Mouse (Mus musculus) heart, embryonic 16.5 days (tissue): ENCODE results near the gene Grik2. TPM values are rescaled to one million over a fixed set of nuclear protein-coding genes. Genes with fewer than 3 reads are reported as not detected.

ENCODE experiments used
- ATAC-seq: fragments of 200-750 bp; cut with Nextera tagmentation; replicated peaks from 2 replicates; pipeline ENCODE4 v1.8.0; 2017; ENCODE audit warnings: moderate number of reproducible peaks; ENCODE audit not compliant: insufficient read depth, low FRiP score; ENCODE audit errors: extremely low read depth
- H3K27ac ChIP-seq: fragments of 300-500 bp; sonication (generic); 2 replicates; pipeline ENCODE4 v1.5.1; 2014; ENCODE audit warnings: mild to moderate bottlenecking, low read length, control low read depth, moderate library complexity
- H3K27me3 ChIP-seq: fragments of 300-500 bp; sonication (generic); 2 replicates; pipeline ENCODE4 v1.6.1; 2014; ENCODE audit warnings: low read length, mixed read lengths; ENCODE audit not compliant: control insufficient read depth, insufficient read depth
- H3K36me3 ChIP-seq: fragments of 300-500 bp; sonication (generic); 2 replicates; pipeline ENCODE4 v1.6.1; 2014; ENCODE audit not compliant: control insufficient read depth, insufficient read depth
- H3K4me1 ChIP-seq: fragments of 300-500 bp; sonication (generic); 2 replicates; pipeline ENCODE4 v1.6.1; 2014; ENCODE audit warnings: low read length, mixed read lengths; ENCODE audit not compliant: control insufficient read depth, insufficient read depth
- H3K4me2 ChIP-seq: fragments of 300-500 bp; sonication (generic); 2 replicates; pipeline ENCODE4 v1.6.1; 2014; ENCODE audit warnings: low read depth, mild to moderate bottlenecking, control low read depth, low read length
- H3K4me3 ChIP-seq: fragments of 300-500 bp; sonication (generic); 2 replicates; pipeline ENCODE4 v1.5.1; 2014; ENCODE audit warnings: mild to moderate bottlenecking, control low read depth, low read length
- H3K9ac ChIP-seq: fragments of 300-500 bp; sonication (generic); 2 replicates; pipeline ENCODE4 v1.6.1; 2014; ENCODE audit warnings: low read length, control low read depth
- H3K9me3 ChIP-seq: fragments of 300-500 bp; sonication (generic); replicated peaks from 2 replicates; pipeline ENCODE4 v1.6.1; 2016; ENCODE audit warnings: low read length; ENCODE audit not compliant: control insufficient read depth
- WGBS: fragments of 180-500 bp; shearing (Covaris S2); extraction: QIAGEN DNeasy Blood & Tissue Kit; methylation state at CpG from one replicate; pipeline ENCODE4 v1.1.7; 2014; 5-methylcytosine and 5-hydroxymethylcytosine counted together
- polyA plus RNA-seq: library from polyadenylated mRNA; unstranded; fragments of >200 nt; fragmentation: Nextera tagmentation; extraction: Ambion mirVana; gene quantifications from 2 replicates; pipeline ENCODE4 v1.2.1, GENCODE M21; 2015

The Grik2 gene
- 0.70 and 0.92 TPM in 2 replicates for polyA plus RNA-seq

DNA sequence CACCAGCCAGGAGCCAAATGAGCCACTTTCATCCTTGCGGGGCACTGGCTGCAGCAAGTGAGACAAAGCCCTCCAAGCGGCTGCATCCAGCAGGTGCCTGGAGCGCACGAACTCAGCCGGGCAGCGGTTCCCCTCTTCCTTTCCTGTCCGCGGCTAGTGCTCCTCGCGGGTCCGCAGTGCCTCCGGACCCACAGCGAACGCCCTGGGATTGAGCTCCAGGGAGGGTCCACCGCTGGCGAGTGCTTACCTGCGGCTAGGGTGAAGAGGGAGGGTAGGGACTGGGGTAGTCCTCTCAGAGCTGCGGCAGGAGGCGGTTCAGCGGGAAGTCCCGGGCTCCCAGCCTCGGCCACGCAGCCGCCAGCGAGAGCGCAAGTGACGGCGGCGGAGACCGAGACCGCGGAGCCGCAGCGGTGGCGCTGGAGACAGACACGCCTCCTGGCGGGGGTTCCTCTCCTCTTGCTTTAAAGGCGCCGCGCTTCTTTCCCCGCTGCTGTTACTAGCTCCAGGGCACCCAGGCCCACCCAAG, at the start of gene Grik2:
Grik2 (minus strand) TSS at position 386 of the 526 bp plus-strand sequence.
- under 1% methylated on average over 41 of the region's 41 CpGs for WGBS
- H3K27ac ChIP-seq: no peak within 1 kb of the TSS
- no peaks in the 10 kb centered on the region for H3K4me1 ChIP-seq
- H3K36me3 ChIP-seq: no peaks in the 10 kb centered on the region
- H3K27me3 ChIP-seq: peaks cover 12% of the 10 kb centered on the region
- H3K9ac ChIP-seq: peak within 1 kb of the TSS; percentile 53
- H3K9me3 ChIP-seq: no peaks in the 10 kb centered on the region
- peak; percentile 58 for ATAC-seq
- H3K4me3 ChIP-seq: peak within 1 kb of the TSS; percentile 56
- H3K4me2 ChIP-seq: peak within 1 kb of the TSS; percentile 89

DNA sequence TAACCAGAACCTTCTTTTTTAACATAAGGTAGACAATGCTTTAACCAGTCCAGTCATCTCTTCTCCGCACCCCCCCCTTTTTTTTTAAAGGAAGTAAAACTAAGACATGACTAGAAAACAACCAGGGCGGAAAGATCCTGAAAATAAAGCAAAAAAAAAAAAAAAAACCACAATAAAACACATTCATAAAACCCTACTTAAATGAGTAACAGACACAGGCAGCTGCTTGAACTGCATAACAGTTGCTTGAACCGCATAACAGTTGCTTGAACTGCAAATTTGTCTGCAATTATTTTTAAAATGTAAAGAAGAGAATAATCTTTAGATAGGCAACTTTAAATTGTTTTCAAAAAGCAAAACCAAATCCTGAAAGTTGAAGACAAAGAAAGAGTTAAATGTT, 45.8 kb upstream of the Grik2 start:
- ATAC-seq: no peak
- Histone ChIP-seq H3K9me3 (no peaks in the 10 kb centered on the region), H3K9ac (no peak overlapping the region), H3K4me1 (no peaks in the 10 kb centered on the region), H3K4me3 (no peak overlapping the region), H3K27me3 (no peaks in the 10 kb centered on the region), H3K4me2 (no peak overlapping the region), H3K36me3 (no peaks in the 10 kb centered on the region), H3K27ac (no peak overlapping the region)
- 84% methylated on average over 3 of the region's 3 CpGs for WGBS

DNA sequence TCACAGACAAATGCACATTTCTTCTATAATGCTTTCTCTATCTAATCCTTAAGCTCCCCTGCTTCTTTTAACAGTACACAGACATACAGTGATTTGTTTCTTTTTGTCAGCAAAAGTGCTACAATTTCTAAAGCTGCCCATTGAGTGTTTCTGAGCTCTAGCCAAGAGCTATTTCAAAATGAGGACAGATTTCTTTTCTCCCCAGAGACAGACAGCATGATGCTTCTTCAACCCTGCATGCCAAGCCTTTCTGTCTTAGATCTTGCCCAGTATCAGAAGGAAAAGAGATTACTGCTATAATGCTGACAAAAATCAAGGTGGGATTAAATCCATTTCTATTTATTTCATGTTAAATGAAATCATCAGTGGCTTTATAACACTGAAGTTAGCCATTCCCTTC, 18.7 kb upstream of the Grik2 start:
- no peak for ATAC-seq

DNA sequence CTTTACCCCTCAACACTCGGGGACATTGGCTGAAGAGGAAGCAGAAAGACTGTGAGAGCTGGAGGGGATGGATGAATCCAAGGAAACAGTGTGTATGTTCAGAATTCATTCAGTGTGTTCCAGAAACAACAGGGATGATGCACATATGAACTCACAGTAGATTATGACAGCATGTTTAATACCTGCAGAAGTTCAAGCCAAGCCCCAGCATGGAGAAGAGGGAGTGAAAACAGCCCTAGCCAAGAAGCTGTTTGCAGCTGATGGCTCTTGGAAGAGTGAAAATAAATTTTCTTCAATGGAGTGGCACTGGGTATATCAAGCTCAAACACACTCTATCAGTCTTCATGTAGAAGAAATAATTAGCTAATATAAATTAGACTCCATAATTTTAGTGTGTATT, 12.4 kb upstream of the Grik2 start:
- Histone ChIP-seq H3K4me2 (no peak overlapping the region), H3K9me3 (no peaks in the 10 kb centered on the region), H3K27me3 (no peaks in the 10 kb centered on the region), H3K4me1 (no peaks in the 10 kb centered on the region), H3K27ac (no peak overlapping the region), H3K4me3 (no peak overlapping the region), H3K9ac (no peak overlapping the region), H3K36me3 (no peaks in the 10 kb centered on the region)
- no peak for ATAC-seq
- WGBS: 70% methylated on average over 1 of the region's 1 CpGs

More for the DNA sequence above, 18.7 kb upstream of the Grik2 start:
- Histone ChIP-seq H3K36me3 (no peaks in the 10 kb centered on the region), H3K4me2 (no peak overlapping the region), H3K27ac (no peak overlapping the region), H3K27me3 (no peaks in the 10 kb centered on the region), H3K9ac (no peak overlapping the region), H3K4me3 (no peak overlapping the region), H3K9me3 (no peaks in the 10 kb centered on the region), H3K4me1 (no peaks in the 10 kb centered on the region)

DNA sequence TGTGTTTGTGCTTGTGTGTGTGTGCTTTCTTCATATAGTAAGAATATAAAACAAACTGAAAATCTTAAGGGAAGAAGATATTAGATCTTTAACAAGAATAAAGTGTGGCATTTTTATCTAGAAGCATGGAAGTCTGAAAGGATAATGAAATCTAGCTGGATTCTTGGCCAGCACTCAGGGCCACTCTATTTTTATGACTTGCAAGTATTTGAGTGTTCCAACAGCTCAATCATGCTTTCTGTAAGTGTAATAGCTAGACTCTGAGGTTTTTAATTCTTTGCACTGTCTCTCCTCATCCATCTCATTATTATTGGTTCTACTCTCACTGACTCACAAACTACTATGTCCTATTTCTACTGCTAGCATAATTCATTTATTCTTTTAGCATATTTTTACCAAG, 5.6 kb upstream of the Grik2 start:
- no peak overlapping the region for H3K4me2 ChIP-seq
- H3K27me3 ChIP-seq: 0 out of 2 replicates have a peak, but pooled peaks cover under 1% of the 10 kb centered on the region
- no peak overlapping the region for H3K27ac ChIP-seq
- H3K4me3 ChIP-seq: no peak overlapping the region
- H3K9ac ChIP-seq: no peak overlapping the region
- ATAC-seq: no peak
- H3K4me1 ChIP-seq: no peaks in the 10 kb centered on the region
- H3K9me3 ChIP-seq: no peaks in the 10 kb centered on the region
- no peaks in the 10 kb centered on the region for H3K36me3 ChIP-seq

DNA sequence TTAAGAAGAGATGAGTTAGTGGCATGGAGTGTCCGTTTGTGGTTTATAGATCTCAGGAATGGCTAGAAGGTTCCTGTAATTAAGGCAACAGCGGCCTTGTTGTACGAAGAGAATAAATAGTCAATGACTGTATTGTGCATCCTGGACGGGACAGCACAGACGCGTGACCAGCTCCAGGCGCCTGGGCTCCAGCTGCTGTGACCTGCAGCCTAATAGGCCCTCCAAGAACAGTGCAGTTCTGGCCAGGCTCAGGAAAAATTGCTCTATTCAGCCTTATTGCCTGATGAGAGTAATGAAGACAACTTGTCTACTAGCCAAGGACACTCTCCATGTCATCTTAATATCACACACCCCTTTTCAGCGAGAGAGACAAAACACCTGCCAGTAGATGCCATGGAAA, 1.8 kb upstream of the Grik2 start:
- 55% methylated on average over 8 of the region's 8 CpGs for WGBS

DNA sequence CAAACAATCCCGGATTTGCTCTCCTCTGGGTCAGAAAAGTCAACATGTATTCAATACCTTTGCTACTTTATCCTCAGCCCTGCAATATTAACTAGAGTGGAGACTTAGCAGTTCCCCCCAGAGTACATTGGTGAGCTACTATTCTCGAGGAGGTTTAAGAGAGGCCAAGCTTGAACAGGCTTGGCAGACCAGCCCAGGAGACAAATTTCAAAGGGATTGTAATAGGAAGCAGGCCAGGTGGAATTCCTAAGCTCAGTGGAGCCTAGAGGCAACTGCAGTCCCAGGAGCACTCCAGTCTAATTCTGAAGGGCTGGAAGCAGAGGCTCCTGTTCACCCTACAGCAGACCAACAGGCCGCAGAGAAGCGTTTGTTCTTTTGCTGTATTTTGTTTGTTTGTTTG, 1.1 kb upstream of the Grik2 start:
- no peak overlapping the region for H3K9ac ChIP-seq
- peaks cover 12% of the 10 kb centered on the region for H3K27me3 ChIP-seq
- no peak overlapping the region for H3K4me2 ChIP-seq
- no peak overlapping the region for H3K27ac ChIP-seq
- H3K4me3 ChIP-seq: no peak overlapping the region
- no peak for ATAC-seq
- no peaks in the 10 kb centered on the region for H3K36me3 ChIP-seq
- no peaks in the 10 kb centered on the region for H3K9me3 ChIP-seq
- no peaks in the 10 kb centered on the region for H3K4me1 ChIP-seq
- 51% methylated on average over 4 of the region's 4 CpGs for WGBS

More for the DNA sequence above, 1.8 kb upstream of the Grik2 start:
- Histone ChIP-seq H3K27ac (no peak overlapping the region), H3K27me3 (peaks cover 12% of the 10 kb centered on the region), H3K4me1 (no peaks in the 10 kb centered on the region), H3K4me2 (no peak overlapping the region), H3K9ac (no peak overlapping the region), H3K36me3 (no peaks in the 10 kb centered on the region), H3K4me3 (no peak overlapping the region), H3K9me3 (no peaks in the 10 kb centered on the region)
- ATAC-seq: no peak

DNA sequence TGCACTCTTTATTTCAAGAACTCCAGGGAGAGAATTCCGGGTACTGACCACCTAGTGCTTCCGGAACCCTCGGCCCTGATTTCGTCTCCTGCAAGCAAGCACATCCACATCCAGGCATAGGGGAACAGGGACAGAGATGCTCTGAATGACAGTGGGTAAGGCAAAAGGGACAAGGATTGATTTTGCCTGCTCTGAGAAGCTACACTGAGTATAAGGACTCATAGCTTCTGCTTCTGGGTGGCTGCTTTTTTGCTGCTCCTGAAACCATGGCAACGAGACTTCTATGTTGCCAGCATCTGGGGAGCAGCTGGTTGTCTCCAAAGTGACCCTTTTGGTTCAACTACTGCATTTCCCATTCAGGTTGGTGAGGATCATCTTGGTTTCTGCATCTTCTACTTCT, 348 bp upstream of the Grik2 start:
- Histone ChIP-seq H3K9me3 (no peaks in the 10 kb centered on the region), H3K9ac (no peak overlapping the region), H3K4me1 (no peaks in the 10 kb centered on the region), H3K36me3 (no peaks in the 10 kb centered on the region), H3K4me3 (peak overlapping the region; percentile 56), H3K27me3 (peaks cover 12% of the 10 kb centered on the region), H3K4me2 (peak overlapping the region; percentile 89), H3K27ac (no peak overlapping the region)
- no peak for ATAC-seq
- WGBS: 18% methylated on average over 5 of the region's 5 CpGs

DNA sequence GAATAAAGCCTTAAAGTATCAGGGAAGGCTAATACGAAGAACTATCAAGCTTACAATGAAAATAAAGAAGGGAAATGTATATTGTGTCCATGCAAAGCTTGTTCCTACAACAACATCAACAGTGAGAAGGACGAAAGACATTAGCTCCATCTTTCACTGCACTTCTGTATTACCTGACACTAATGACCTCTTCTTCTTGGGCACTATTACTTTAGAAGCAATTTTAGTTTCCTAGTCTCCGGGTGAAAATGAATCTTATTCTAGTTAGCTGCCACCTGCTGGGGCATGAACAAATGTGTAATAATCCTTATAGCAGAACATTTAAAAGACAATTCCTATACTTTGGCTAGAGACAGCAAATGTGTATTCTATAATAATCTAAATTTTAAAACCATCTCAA, 1.9 kb downstream of the Grik2 start:
- Histone ChIP-seq H3K9me3 (no peaks in the 10 kb centered on the region), H3K9ac (no peak overlapping the region), H3K36me3 (no peaks in the 10 kb centered on the region), H3K4me2 (no peak overlapping the region), H3K27ac (no peak overlapping the region), H3K4me3 (no peak overlapping the region), H3K27me3 (peaks cover 18% of the 10 kb centered on the region), H3K4me1 (0 out of 2 replicates have a peak, but pooled peaks cover 5% of the 10 kb centered on the region)
- no peak for ATAC-seq
- WGBS: 52% methylated on average over 3 of the region's 3 CpGs
